19 mouse cellular contexts compared by ENCODE assay signal in genomic region chr2:32059613-32060012, GRCm38 (mm10).
"Had no signal": no experiment of that assay in that cellular context is flagged by ENCODE, and none has a peak within 500 bp of the region (broad histone marks: within the 10 kb centered on the region; RNA-seq: fewer than 3 reads in every experiment).

No protein-coding gene starts in this region.

- H3K9me3 ChIP-seq: limb, embryonic 10.5 days; limb, embryonic 13.5 days; midbrain, embryonic 12.5 days; midbrain, embryonic 15.5 days; neural tube, embryonic 12.5 days; neural tube, embryonic 15.5 days had no signal

- H3K4me3 ChIP-seq: layer of hippocampus, adult 2 months; limb, embryonic 10.5 days; limb, embryonic 13.5 days; midbrain, embryonic 12.5 days; midbrain, embryonic 15.5 days; neural tube, embryonic 12.5 days; neural tube, embryonic 15.5 days had no signal

- H3K9ac ChIP-seq: liver, embryonic 14.5 days; liver, postnatal 0 days; lung, embryonic 14.5 days; midbrain, embryonic 12.5 days; midbrain, embryonic 15.5 days; neural tube, embryonic 12.5 days; neural tube, embryonic 15.5 days had no signal

- ATAC-seq: liver, postnatal 0 days; lung, postnatal 0 days; midbrain, embryonic 15.5 days had no signal

- H3K27me3 ChIP-seq: limb, embryonic 13.5 days; midbrain, embryonic 15.5 days; neural tube, embryonic 12.5 days; neural tube, embryonic 15.5 days had no signal

- H3K4me1 ChIP-seq: midbrain, embryonic 15.5 days; neural tube, embryonic 15.5 days had no signal

- H3K36me3 ChIP-seq: limb, embryonic 10.5 days; limb, embryonic 13.5 days; midbrain, embryonic 12.5 days; midbrain, embryonic 15.5 days; neural tube, embryonic 12.5 days; neural tube, embryonic 15.5 days had no signal

- DNase-seq: kidney, postnatal 25 days; layer of hippocampus, adult 9-11 months; liver, postnatal 0 days; lung, embryonic 14.5 days; right cerebral cortex, adult 18-20 months; right cerebral cortex, postnatal 14 days; right cerebral cortex, postnatal 4 days; thymus, adult 18-20 months had no signal

- H3K27ac ChIP-seq: kidney, postnatal 0 days; layer of hippocampus, adult 2 months; limb, embryonic 10.5 days; limb, embryonic 13.5 days; liver, embryonic 14.5 days; macrophage; midbrain, embryonic 12.5 days; midbrain, embryonic 15.5 days; neural tube, embryonic 12.5 days; neural tube, embryonic 15.5 days had no signal

- H3K4me2 ChIP-seq: limb, embryonic 13.5 days; lung, embryonic 14.5 days; midbrain, embryonic 12.5 days; midbrain, embryonic 15.5 days; neural tube, embryonic 12.5 days; neural tube, embryonic 15.5 days had no signal
